Mouse (Mus musculus) embryonic facial prominence, embryonic 15.5 days (tissue): Measurements from ENCODE around the gene Uvrag. TPM values are rescaled to one million over a fixed set of nuclear protein-coding genes. Genes with fewer than 3 reads are reported as not detected.
A peak's percentile ranks its signal among the peaks of the same experiment; 100 is the strongest.

Source experiments
- ATAC-seq: fragments of 200-750 bp; cut with Nextera tagmentation; 2 replicates; pipeline ENCODE4 v1.8.0; 2017; ENCODE audit warnings: low read depth, moderate TSS enrichment; ENCODE audit not compliant: insufficient number of reproducible peaks, low FRiP score, low TSS enrichment
- H3K27ac ChIP-seq: fragments of 300-500 bp; sonication (generic); replicated peaks from 2 replicates; pipeline ENCODE4 v1.5.1; 2015; ENCODE audit warnings: mild to moderate bottlenecking, inconsistent platforms
- H3K27me3 ChIP-seq: fragments of 300-500 bp; sonication (generic); 2 replicates; pipeline ENCODE4 v1.6.1; 2015; ENCODE audit warnings: inconsistent platforms
- H3K36me3 ChIP-seq: fragments of 300-500 bp; sonication (generic); 2 replicates; pipeline ENCODE4 v1.6.1; 2015; ENCODE audit warnings: mild to moderate bottlenecking, inconsistent platforms
- H3K4me1 ChIP-seq: fragments of 300-500 bp; sonication (generic); 2 replicates; pipeline ENCODE4 v1.6.1; 2015; ENCODE audit warnings: inconsistent platforms
- H3K4me2 ChIP-seq: fragments of 300-500 bp; sonication (generic); replicated peaks from 2 replicates; pipeline ENCODE4 v1.6.1; 2015; ENCODE audit warnings: mild to moderate bottlenecking, inconsistent platforms
- H3K4me3 ChIP-seq: fragments of 300-500 bp; sonication (generic); replicated peaks from 2 replicates; pipeline ENCODE4 v1.5.1; 2015; ENCODE audit warnings: mild to moderate bottlenecking, inconsistent platforms
- H3K9ac ChIP-seq: fragments of 300-500 bp; sonication (generic); 2 replicates; pipeline ENCODE4 v1.6.1; 2015; ENCODE audit warnings: inconsistent platforms
- H3K9me3 ChIP-seq: fragments of 300-500 bp; sonication (generic); replicated peaks from 2 replicates; pipeline ENCODE4 v1.6.1; 2016; ENCODE audit warnings: inconsistent platforms
- WGBS: fragments of 180-500 bp; shearing (Covaris S2); methylation state at CpG from one replicate; pipeline ENCODE4 v1.1.7; 2015; 5-methylcytosine and 5-hydroxymethylcytosine counted together
- polyA plus RNA-seq: library from polyadenylated mRNA; unstranded; fragments of >200 nt; fragmentation: Nextera tagmentation; extraction: Ambion mirVana; gene quantifications from 2 replicates; pipeline ENCODE4 v1.2.1, GENCODE M21; 2015

The Uvrag gene
- 17.3 and 18.9 TPM in 2 replicates for polyA plus RNA-seq

DNA sequence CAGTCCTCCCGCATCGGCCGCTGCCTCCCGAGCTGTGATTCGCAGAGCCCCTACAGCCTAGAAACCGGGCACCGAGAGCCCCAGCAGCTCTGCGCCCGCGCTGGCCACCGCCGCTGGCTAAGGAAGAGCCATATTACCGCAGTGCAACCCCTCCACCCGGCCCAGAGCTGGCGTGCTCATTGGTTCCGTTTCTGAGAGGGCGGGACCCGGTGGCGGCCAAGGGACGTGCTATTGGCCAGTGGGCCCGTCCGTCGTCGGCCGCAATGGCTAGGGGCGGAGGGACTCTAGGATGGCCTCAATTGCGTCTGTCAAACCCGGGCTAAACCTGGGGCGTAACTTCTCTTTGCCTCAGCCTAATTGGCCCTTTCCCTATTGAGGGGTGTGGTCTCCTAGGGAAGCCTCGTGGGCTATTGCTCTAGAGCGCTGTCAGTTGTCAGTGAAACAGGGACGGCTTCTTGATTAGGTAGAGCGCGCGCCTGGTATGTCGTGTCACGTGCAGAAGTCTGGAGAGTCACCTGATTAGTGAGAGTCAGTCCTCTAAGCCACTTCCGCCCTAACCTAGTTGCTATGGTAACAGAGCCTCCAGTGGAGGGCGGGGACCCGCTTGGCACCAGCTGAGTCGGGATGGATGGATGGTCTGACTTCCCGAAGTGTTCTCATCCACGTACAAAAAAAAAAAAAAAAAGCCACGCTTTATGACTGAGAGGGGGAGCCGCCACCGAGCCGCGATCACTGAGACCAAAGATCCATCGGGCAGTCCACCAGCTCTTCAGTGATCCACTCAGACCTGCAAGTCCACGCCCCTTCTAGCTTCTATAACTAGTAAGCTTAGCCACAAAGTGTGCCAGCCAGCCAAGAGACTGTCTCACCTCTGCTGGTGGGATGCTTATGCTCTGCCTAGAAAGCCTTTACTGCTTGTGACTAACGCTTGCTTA lies at the start of gene Uvrag:
Gene Uvrag (minus strand): TSS at position 158 of the 935 bp plus-strand sequence.
- Histone ChIP-seq H3K27me3 (no peaks in the 10 kb centered on the region), H3K9me3 (no peaks in the 10 kb centered on the region), H3K36me3 (no peaks in the 10 kb centered on the region), H3K4me3 (peak within 1 kb of the TSS; percentile 100), H3K4me2 (peak within 1 kb of the TSS; percentile 71), H3K4me1 (peaks cover 19% of the 10 kb centered on the region), H3K9ac (peak within 1 kb of the TSS; percentile 92), H3K27ac (peak within 1 kb of the TSS; percentile 90)
- under 1% methylated on average over 51 of the region's 51 CpGs for WGBS
- ATAC-seq = peak; percentile 99

DNA sequence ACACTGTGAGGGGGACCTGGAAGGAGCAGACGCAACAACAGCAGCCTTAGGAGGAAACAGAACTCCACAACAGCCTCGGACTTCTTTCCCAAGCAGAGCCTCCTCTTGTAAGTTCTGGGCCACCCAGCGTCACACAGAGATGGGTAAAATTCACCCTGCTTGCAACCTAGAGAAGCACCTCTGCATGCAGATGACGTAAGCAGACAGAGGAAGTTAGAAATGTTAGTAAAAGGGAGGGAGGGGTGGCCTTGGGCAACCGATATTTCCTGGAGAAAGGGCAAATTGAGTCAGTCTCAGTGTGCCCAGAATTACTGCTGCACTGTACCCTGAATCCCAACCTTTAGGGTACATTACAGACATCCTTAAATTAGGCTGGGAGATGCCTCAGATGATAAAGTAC lies 48.9 kb upstream of the Uvrag start:
- 73% methylated on average over 5 of the region's 5 CpGs for WGBS
- Histone ChIP-seq H3K27ac (no peak overlapping the region), H3K9me3 (no peaks in the 10 kb centered on the region), H3K36me3 (no peaks in the 10 kb centered on the region), H3K4me3 (no peak overlapping the region), H3K4me1 (no peaks in the 10 kb centered on the region), H3K4me2 (no peak overlapping the region), H3K9ac (no peak overlapping the region), H3K27me3 (no peaks in the 10 kb centered on the region)
- ATAC-seq = no peak

DNA sequence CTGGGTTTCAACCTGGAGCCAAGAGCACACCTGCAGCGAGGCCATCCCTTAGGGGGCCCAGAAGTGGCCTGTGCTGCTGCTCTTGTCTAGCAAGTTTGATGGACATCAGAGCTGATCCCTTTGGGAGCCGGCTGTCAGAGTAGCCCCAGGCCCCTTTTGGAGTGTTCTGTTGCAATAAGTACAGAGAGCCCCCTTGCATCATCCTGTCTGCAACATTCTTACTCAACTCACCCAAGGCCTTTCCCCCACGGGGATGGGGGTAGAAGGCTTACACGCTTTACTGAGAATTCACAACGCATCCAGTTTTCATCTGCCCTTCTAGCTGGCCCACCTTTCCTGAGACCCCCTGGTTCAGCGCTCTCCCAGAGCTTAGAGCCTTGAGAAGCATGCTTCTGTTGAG lies 47.7 kb upstream of the Uvrag start:
- no peak overlapping the region for H3K4me3 ChIP-seq
- no peak overlapping the region for H3K4me2 ChIP-seq
- H3K36me3 ChIP-seq = no peaks in the 10 kb centered on the region
- no peaks in the 10 kb centered on the region for H3K27me3 ChIP-seq
- ATAC-seq = no peak
- WGBS = 65% methylated on average over 6 of the region's 6 CpGs
- H3K4me1 ChIP-seq = peaks cover under 1% of the 10 kb centered on the region; the same call in 1 of the 2 replicates
- no peak overlapping the region for H3K27ac ChIP-seq
- H3K9me3 ChIP-seq = no peaks in the 10 kb centered on the region
- H3K9ac ChIP-seq = no peak overlapping the region

DNA sequence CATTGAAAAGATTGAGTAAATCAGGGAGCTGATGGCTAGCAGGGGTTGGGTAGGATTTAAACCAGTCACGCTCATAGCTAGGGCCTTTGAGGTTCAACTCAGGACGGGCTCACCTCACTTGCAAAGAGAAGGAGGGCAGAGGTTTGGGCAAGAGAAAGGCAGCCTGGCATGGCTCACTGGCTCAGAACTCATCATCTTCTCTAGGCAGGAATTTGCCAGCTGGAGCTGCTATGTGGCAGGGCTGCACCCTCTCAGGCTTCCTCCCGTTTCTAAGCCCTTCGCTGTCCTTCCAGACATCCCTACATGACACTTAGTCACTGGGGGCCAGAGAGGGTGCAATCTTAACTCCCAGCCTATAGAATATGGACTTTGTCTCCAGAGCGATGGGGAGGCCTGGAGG lies 46.5 kb upstream of the Uvrag start:
- Histone ChIP-seq H3K36me3 (no peaks in the 10 kb centered on the region), H3K9ac (no peak overlapping the region)

DNA sequence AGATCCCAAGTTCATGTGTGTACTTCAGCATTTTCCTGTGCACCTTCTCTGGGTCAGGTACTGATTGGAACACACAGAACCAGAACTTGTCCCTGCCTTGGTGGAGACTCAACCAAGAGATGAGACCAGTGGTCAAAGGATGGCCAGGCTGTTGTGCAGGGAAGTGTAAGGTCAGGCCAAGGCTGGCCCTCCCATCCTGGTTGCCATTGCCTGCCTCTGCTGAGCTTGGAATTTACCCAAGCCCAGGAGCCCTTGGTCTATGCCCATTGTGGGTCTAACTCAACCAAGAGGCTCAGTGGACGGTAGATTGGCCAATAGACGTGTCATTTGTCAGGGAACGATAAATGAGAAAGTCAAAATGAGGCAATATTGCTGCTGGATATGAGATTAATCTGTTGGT lies 44.5 kb upstream of the Uvrag start:
- no peak overlapping the region for H3K4me3 ChIP-seq
- WGBS = 84% methylated on average over 3 of the region's 3 CpGs

More for the DNA sequence above, 46.5 kb upstream of the Uvrag start:
- Histone ChIP-seq H3K27me3 (no peaks in the 10 kb centered on the region), H3K4me1 (peaks cover 4% of the 10 kb centered on the region; the same call in 1 of the 2 replicates), H3K4me2 (no peak overlapping the region), H3K9me3 (no peaks in the 10 kb centered on the region), H3K27ac (no peak overlapping the region), H3K4me3 (no peak overlapping the region)
- 83% methylated on average over 5 of the region's 5 CpGs for WGBS
- ATAC-seq = no peak

DNA sequence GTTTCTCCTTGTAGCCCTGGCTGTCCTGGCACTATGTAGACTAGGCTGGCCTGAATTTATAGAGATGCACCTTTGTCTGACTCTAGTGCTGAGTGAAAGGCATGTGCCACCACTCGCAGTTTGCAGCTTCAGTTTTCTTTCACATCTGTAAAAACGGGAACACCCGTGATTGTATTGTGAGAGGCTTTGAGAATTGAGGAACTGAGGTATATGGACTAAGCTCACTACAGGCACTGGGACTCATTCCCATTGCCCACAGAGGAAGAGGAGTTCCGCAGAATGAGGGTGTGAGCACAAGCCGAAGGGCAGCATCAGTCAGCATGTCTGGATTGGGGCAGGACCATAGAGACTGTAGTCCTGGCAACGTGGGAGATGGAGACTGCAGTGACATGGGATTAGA lies 42.8 kb upstream of the Uvrag start:
- Histone ChIP-seq H3K4me2 (peak overlapping the region; percentile 98; the same call in 1 of the 2 replicates), H3K4me1 (peaks cover 14% of the 10 kb centered on the region), H3K27me3 (no peaks in the 10 kb centered on the region), H3K9me3 (no peaks in the 10 kb centered on the region), H3K36me3 (no peaks in the 10 kb centered on the region), H3K4me3 (no peak overlapping the region), H3K27ac (no peak overlapping the region), H3K9ac (no peak overlapping the region)
- WGBS = 68% methylated on average over 6 of the region's 6 CpGs
- no peak for ATAC-seq

More for the DNA sequence above, 44.5 kb upstream of the Uvrag start:
- Histone ChIP-seq H3K9ac (no peak overlapping the region), H3K27me3 (no peaks in the 10 kb centered on the region), H3K9me3 (no peaks in the 10 kb centered on the region), H3K4me1 (peaks cover 14% of the 10 kb centered on the region), H3K27ac (no peak overlapping the region), H3K4me2 (no peak overlapping the region), H3K36me3 (no peaks in the 10 kb centered on the region)
- no peak for ATAC-seq

DNA sequence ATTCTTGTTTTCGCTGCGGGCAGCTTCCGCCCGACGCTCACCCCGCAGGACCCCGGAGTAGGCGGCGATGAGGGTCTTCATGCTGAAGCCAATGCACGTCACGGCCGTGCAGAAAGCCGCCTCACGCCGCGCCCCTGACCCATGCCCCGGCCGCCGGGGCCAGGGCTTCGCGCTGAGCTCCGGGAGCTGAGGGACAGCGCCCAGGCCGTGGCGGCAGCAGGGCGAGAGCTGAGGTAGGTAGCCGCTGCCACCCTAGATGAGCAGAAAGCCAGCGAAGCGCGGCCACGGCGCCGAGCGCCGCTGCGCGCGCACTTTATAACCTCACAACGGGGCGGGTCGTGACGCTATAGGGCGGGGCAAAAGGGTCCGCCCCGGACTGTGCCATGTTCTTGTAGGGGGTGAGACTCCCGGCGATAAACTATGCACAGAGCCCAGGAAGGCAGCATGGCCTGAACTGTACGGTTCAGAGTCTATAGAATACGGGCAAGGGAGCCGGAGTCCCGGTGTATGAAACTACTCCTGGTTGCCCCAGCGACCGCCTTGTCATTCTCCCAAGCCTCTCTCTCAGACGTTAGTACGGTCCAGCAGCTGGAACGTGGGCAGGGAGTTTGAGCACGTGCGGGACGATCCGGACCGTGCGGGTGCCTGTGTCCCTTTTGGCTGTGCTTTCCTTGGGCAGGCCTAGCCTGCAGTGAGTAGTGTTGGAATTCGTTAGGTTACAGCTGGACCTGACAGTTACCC lies 41.7 kb upstream of the Uvrag start, which contains the start of gene Dgat2:
Gene Dgat2 (minus strand): TSS at position 288 of the 741 bp plus-strand sequence.
- Histone ChIP-seq H3K27ac (peak within 1 kb of the TSS; percentile 82), H3K36me3 (no peaks in the 10 kb centered on the region), H3K9ac (peak within 1 kb of the TSS; percentile 91), H3K9me3 (no peaks in the 10 kb centered on the region), H3K4me2 (peak within 1 kb of the TSS; percentile 98), H3K4me1 (peaks cover 14% of the 10 kb centered on the region), H3K4me3 (peak within 1 kb of the TSS; percentile 78), H3K27me3 (no peaks in the 10 kb centered on the region)
- WGBS = under 1% methylated on average over 63 of the region's 63 CpGs
- ATAC-seq = peak; percentile 93

DNA sequence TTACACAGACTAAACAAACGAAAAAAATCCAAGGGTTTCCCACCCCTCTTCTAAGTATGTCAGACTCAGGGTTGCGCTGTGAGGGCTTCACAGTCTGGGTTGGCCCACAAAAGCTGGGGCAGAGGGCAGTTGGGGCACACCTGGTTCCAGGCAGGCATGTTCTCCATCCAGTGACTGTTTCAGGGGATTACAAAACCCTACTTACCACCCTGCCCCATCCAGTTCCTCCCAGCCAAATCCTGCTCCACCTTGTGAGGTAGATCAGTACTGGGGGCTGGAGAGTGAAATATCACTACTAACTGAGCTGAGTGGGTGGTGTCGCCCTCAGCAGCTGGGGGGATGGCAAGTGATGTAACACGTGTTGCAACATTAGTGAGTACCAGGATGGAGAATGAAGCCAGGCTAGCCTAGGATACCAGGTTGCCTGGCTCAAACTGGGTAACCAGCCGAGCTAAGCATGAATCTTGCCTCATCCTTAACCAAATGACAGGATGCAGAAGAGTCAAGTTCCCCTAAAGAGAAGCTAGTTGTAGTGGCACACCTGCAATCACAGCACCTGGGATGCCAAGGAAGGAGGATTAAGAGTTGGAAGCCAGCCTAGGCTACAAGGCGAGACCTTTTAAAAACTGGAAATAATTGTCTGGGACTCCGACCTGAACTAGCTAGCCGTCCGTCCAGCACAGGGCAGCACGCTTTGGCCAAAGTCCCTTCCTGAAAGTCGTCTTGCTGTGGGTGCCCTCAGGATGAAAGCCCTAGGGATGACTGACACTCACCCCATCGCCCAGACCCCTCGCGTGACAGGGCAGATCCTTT lies 40.9 kb upstream of the Uvrag start:
- no peaks in the 10 kb centered on the region for H3K36me3 ChIP-seq
- peak overlapping the region; percentile 98 for H3K4me2 ChIP-seq
- H3K27me3 ChIP-seq = no peaks in the 10 kb centered on the region
- peak overlapping the region; percentile 91 for H3K9ac ChIP-seq
- WGBS = 18% methylated on average over 14 of the region's 14 CpGs
- no peak for ATAC-seq
- H3K27ac ChIP-seq = peak overlapping the region; percentile 65
- no peaks in the 10 kb centered on the region for H3K9me3 ChIP-seq
- peak overlapping the region; percentile 78 for H3K4me3 ChIP-seq
- peaks cover 14% of the 10 kb centered on the region for H3K4me1 ChIP-seq

DNA sequence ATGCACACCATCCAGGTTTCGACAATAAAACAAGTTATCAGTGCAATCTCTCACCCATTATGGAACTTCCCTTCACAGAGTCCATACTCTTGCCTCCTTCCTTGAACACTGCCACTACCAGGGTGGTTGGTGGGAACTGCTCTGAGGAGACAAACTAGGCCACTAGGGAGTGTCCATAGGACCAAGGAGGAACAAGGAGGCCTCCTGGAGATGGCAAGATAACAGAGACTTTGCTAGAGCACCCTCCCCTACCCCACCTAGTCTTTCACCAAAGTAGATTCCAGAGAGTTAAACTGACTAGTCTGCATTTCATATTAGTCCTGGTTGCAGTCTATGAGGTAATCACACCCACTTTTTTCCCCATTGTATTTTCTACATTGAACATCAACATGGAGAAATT lies 39.2 kb upstream of the Uvrag start:
- Histone ChIP-seq H3K36me3 (no peaks in the 10 kb centered on the region), H3K27ac (no peak overlapping the region), H3K4me2 (no peak overlapping the region), H3K9ac (no peak overlapping the region), H3K4me3 (no peak overlapping the region), H3K9me3 (no peaks in the 10 kb centered on the region), H3K27me3 (no peaks in the 10 kb centered on the region), H3K4me1 (peaks cover 14% of the 10 kb centered on the region)
- 76% methylated on average over 1 of the region's 1 CpGs for WGBS
- no peak for ATAC-seq

DNA sequence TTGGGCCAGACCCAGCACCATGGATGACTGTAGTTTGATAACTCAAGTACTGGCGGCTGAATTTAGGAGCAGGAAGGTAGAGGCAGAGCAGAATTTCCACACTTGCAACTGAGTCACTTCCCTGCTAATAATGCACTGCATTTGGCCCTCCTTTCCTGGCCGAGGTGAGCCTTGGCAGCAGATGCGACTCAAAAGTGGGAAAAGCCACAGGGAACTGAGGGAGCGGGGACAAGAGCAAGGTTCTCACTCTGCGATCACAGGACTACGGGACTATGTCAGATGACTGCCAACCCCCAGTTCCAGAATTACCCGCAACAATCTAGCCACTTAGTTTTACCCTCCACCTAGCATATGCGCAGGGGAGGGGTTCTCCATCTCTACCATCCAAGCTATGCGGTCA lies 38.3 kb upstream of the Uvrag start:
- no peak overlapping the region for H3K4me2 ChIP-seq
- WGBS = 86% methylated on average over 9 of the region's 9 CpGs
- no peak for ATAC-seq

More for the DNA sequence above, 38.3 kb upstream of the Uvrag start:
- no peaks in the 10 kb centered on the region for H3K9me3 ChIP-seq
- H3K9ac ChIP-seq = no peak overlapping the region
- peaks cover 14% of the 10 kb centered on the region for H3K4me1 ChIP-seq
- H3K4me3 ChIP-seq = no peak overlapping the region
- no peak overlapping the region for H3K27ac ChIP-seq
- H3K27me3 ChIP-seq = no peaks in the 10 kb centered on the region
- no peaks in the 10 kb centered on the region for H3K36me3 ChIP-seq
